Mouse (Mus musculus) testis, adult 2 months (tissue): ENCODE measurements around the gene Slc16a14.

Experiments
- CTCF ChIP-seq: fragments of 200-500 bp; IDR thresholded peaks from 2 replicates; pipeline ENCODE4 v1.5.1; 2012; ENCODE audit warnings: low read depth, mild to moderate bottlenecking, inconsistent platforms, low read length, moderate library complexity; ENCODE audit not compliant: control insufficient read depth, insufficient read depth, insufficient replicate concordance
- POLR2A ChIP-seq: fragments of 200-500 bp; IDR thresholded peaks from 2 replicates; pipeline ENCODE4 v1.6.1; 2012; ENCODE audit warnings: low read depth, mild to moderate bottlenecking, inconsistent platforms, low read length, moderate library complexity; ENCODE audit not compliant: control insufficient read depth

- TF ChIP-seq CTCF (no peak), POLR2A (no peak)
These were observed 7.7 kb upstream of the Slc16a14 start for GRCm38 (mm10) chr1:84942666-84943065.
